Comparison of ENCODE assay signal across 19 mouse cellular contexts in the genomic region with DNA sequence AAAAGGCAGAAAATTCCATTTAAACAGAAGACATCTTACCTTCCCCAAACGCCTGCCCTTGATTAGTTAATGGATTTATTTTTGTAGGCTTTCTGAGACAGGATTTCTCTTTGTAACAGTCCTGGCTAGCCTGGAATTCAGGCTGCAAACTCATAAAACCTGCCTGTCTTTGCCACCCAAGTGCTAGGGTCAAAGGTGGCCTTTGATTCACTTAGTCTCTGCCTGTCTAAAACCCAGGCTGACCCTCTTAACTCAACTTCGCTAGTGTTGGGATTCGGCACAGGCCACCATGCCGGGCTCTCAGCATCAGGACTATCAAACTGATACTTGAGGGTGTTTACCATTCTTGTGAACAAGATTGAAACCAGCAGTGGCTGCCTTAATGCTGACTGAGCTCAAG. TPM values are rescaled to one million over a fixed set of nuclear protein-coding genes. Genes with fewer than 3 reads are reported as not detected.
DNase-seq lines count a peak whose midpoint lies in the region; ATAC-seq and TF ChIP-seq lines count a peak whose summit lies in the region.
"Had no signal": no experiment of that assay in that cellular context is flagged by ENCODE, and none has a peak within 500 bp of the region (broad histone marks: within the 10 kb centered on the region; RNA-seq: fewer than 3 reads in every experiment).

No protein-coding gene starts in this region.

- no peaks in the 10 kb centered on the region for H3K4me1 ChIP-seq in hindbrain, embryonic 11.5 days (replicated peaks; ENCODE audit: control insufficient read depth, insufficient read depth, low read length)
- H3K4me1 ChIP-seq in hindbrain, embryonic 16.5 days (ENCODE audit: control insufficient read depth, insufficient read depth, low read depth, low read length): no peaks in the 10 kb centered on the region
- 0 out of 2 replicates have a peak, but pooled peaks cover 4% of the 10 kb centered on the region for H3K4me1 ChIP-seq in embryonic facial prominence, embryonic 10.5 days
- H3K4me1 ChIP-seq in stomach, postnatal 0 days (replicated peaks; ENCODE audit: control insufficient read depth, insufficient read depth): no peaks in the 10 kb centered on the region
- H3K4me1 ChIP-seq: embryonic facial prominence, embryonic 12.5 days; forebrain, embryonic 15.5 days; heart, embryonic 13.5 days; hindbrain, embryonic 13.5 days had no signal

- no peak overlapping the region for H3K4me3 ChIP-seq in hindbrain, embryonic 11.5 days (ENCODE audit: low read depth, low read length)
- H3K4me3 ChIP-seq in hindbrain, embryonic 16.5 days (ENCODE audit: low read length): no peak overlapping the region
- no peak overlapping the region for H3K4me3 ChIP-seq in embryonic facial prominence, embryonic 10.5 days
- H3K4me3 ChIP-seq in stomach, postnatal 0 days (ENCODE audit: low read depth, low read length): no peak overlapping the region
- H3K4me3 ChIP-seq: embryonic facial prominence, embryonic 12.5 days; forebrain, embryonic 15.5 days; heart, embryonic 13.5 days; hindbrain, embryonic 13.5 days had no signal

- H3K27ac ChIP-seq in hindbrain, embryonic 11.5 days (ENCODE audit: low read depth, low read length): no peak overlapping the region
- no peak overlapping the region for H3K27ac ChIP-seq in hindbrain, embryonic 16.5 days (ENCODE audit: low read depth, low read length)
- H3K27ac ChIP-seq in embryonic facial prominence, embryonic 10.5 days (replicated peaks): no peak overlapping the region
- H3K27ac ChIP-seq in stomach, postnatal 0 days (replicated peaks): no peak overlapping the region
- H3K27ac ChIP-seq: embryonic facial prominence, embryonic 12.5 days; forebrain, embryonic 15.5 days; heart, embryonic 13.5 days; hindbrain, embryonic 13.5 days had no signal

- 70% methylated on average over 4 of the region's 4 CpGs for WGBS in hindbrain, embryonic 11.5 days
- WGBS in hindbrain, embryonic 16.5 days: 76% methylated on average over 4 of the region's 4 CpGs
- 55% methylated on average over 4 of the region's 4 CpGs for WGBS in embryonic facial prominence, embryonic 10.5 days
- WGBS in stomach, postnatal 0 days: 42% methylated on average over 4 of the region's 4 CpGs

- H3K27me3 ChIP-seq in hindbrain, embryonic 11.5 days (ENCODE audit: control insufficient read depth, insufficient read depth, low read length): no peaks in the 10 kb centered on the region
- no peaks in the 10 kb centered on the region for H3K27me3 ChIP-seq in hindbrain, embryonic 16.5 days (replicated peaks; ENCODE audit: control insufficient read depth, insufficient read depth, low read length)
- no peaks in the 10 kb centered on the region for H3K27me3 ChIP-seq in embryonic facial prominence, embryonic 10.5 days (replicated peaks; ENCODE audit: low read depth, poor library complexity, severe bottlenecking)
- no peaks in the 10 kb centered on the region for H3K27me3 ChIP-seq in stomach, postnatal 0 days (ENCODE audit: control insufficient read depth, insufficient read depth, low read length)
- H3K27me3 ChIP-seq: embryonic facial prominence, embryonic 12.5 days; forebrain, embryonic 15.5 days; heart, embryonic 13.5 days; hindbrain, embryonic 13.5 days had no signal

- peak; percentile 3 for DNase-seq in hindbrain, embryonic 11.5 days (ENCODE audit: low spot score)
- peak; percentile 69 for DNase-seq in embryo, embryonic 10.5 days (ENCODE audit: low spot score)
- peak; percentile 26 for DNase-seq in embryonic facial prominence, embryonic 10.5 days (ENCODE audit: low spot score)
- DNase-seq in yolk sac, embryonic 10.5 days (ENCODE audit: low spot score): peak; percentile 16
- no peak for DNase-seq in stomach, postnatal 0 days (ENCODE audit: low spot score)
- DNase-seq in right cerebral cortex, postnatal 14 days: no peak
- DNase-seq: adrenal gland, postnatal 14 days; cerebellum, adult 18-20 months; cerebellum, postnatal 10 days; gastrocnemius, postnatal 25 days; heart, adult 11 months; heart, postnatal 36 days had no signal

- TF ChIP-seq EP300 in stomach, postnatal 0 days (optimal IDR thresholded peaks at IDR 0.05): no peak

- H3K9ac ChIP-seq in hindbrain, embryonic 11.5 days (ENCODE audit: low read depth, low read length): no peak overlapping the region
- no peak overlapping the region for H3K9ac ChIP-seq in hindbrain, embryonic 16.5 days (ENCODE audit: low read depth, low read length)
- no peak overlapping the region for H3K9ac ChIP-seq in stomach, postnatal 0 days (ENCODE audit: low read length)
- H3K9ac ChIP-seq: embryonic facial prominence, embryonic 12.5 days; forebrain, embryonic 15.5 days; heart, embryonic 13.5 days; hindbrain, embryonic 13.5 days had no signal

- no peaks in the 10 kb centered on the region for H3K9me3 ChIP-seq in hindbrain, embryonic 11.5 days (ENCODE audit: control insufficient read depth, low read length)
- no peaks in the 10 kb centered on the region for H3K9me3 ChIP-seq in hindbrain, embryonic 16.5 days (ENCODE audit: control insufficient read depth, low read length)
- H3K9me3 ChIP-seq in embryonic facial prominence, embryonic 10.5 days: no peaks in the 10 kb centered on the region
- no peaks in the 10 kb centered on the region for H3K9me3 ChIP-seq in stomach, postnatal 0 days (ENCODE audit: control insufficient read depth, low read length)
- H3K9me3 ChIP-seq: embryonic facial prominence, embryonic 12.5 days; forebrain, embryonic 15.5 days; heart, embryonic 13.5 days; hindbrain, embryonic 13.5 days had no signal

- no peak for ATAC-seq in hindbrain, embryonic 11.5 days (ENCODE audit: low FRiP score)
- no peak for ATAC-seq in hindbrain, embryonic 16.5 days
- no peak for ATAC-seq in stomach, postnatal 0 days (ENCODE audit: low FRiP score, low TSS enrichment)
- ATAC-seq: activated CD4-positive, CD25-positive, alpha-beta regulatory T cell, adult 4 months; forebrain, embryonic 15.5 days; inflammation-experienced regulatory T-cells, adult 6 months had no signal

- H3K4me2 ChIP-seq in hindbrain, embryonic 11.5 days (replicated peaks; ENCODE audit: low read depth, low read length): no peak overlapping the region
- no peak overlapping the region for H3K4me2 ChIP-seq in hindbrain, embryonic 16.5 days (ENCODE audit: low read length)
- H3K4me2 ChIP-seq in stomach, postnatal 0 days (replicated peaks; ENCODE audit: low read depth): no peak overlapping the region
- H3K4me2 ChIP-seq: embryonic facial prominence, embryonic 12.5 days; forebrain, embryonic 15.5 days; heart, embryonic 13.5 days; hindbrain, embryonic 13.5 days had no signal

- no peaks in the 10 kb centered on the region for H3K36me3 ChIP-seq in hindbrain, embryonic 11.5 days (ENCODE audit: control insufficient read depth, insufficient read depth, low read length)
- no peaks in the 10 kb centered on the region for H3K36me3 ChIP-seq in hindbrain, embryonic 16.5 days (ENCODE audit: control insufficient read depth, insufficient read depth, low read length)
- no peaks in the 10 kb centered on the region for H3K36me3 ChIP-seq in embryonic facial prominence, embryonic 10.5 days (replicated peaks)
- no peaks in the 10 kb centered on the region for H3K36me3 ChIP-seq in stomach, postnatal 0 days (ENCODE audit: control insufficient read depth, insufficient read depth, low read length)
- H3K36me3 ChIP-seq: embryonic facial prominence, embryonic 12.5 days; forebrain, embryonic 15.5 days; heart, embryonic 13.5 days; hindbrain, embryonic 13.5 days had no signal

- no peak for TF ChIP-seq CTCF in stomach, postnatal 0 days (IDR thresholded peaks at IDR 0.05; ENCODE audit: low read depth)

RNA-seq across cellular contexts. Expression of a gene that starts 20.0 kb away (rescaled TPM):
- polyA plus RNA-seq in hindbrain, embryonic 11.5 days (2014; fragmentation: Nextera tagmentation; extraction: Ambion mirVana): 27.4 and 28.5 TPM in 2 replicates
- 5.0 and 5.5 TPM in 2 replicates for polyA plus RNA-seq in hindbrain, embryonic 16.5 days (2015; fragmentation: Nextera tagmentation; extraction: Ambion mirVana)
- 30.3 and 31.7 TPM in 2 replicates for polyA plus RNA-seq in embryonic facial prominence, embryonic 10.5 days (2016; fragmentation: Nextera tagmentation; extraction: Ambion mirVana)
- 3.4 and 4.4 TPM in 2 replicates for polyA plus RNA-seq in stomach, postnatal 0 days (2015; fragmentation: Nextera tagmentation; extraction: Ambion mirVana)

RNA-seq across cellular contexts. Expression of a gene that starts 38.0 kb away (rescaled TPM):
- polyA plus RNA-seq in hindbrain, embryonic 11.5 days (2014; fragmentation: Nextera tagmentation; extraction: Ambion mirVana): 78.4 and 80.7 TPM in 2 replicates
- 49.5 and 53.8 TPM in 2 replicates for polyA plus RNA-seq in hindbrain, embryonic 16.5 days (2015; fragmentation: Nextera tagmentation; extraction: Ambion mirVana)
- 70.4 and 75.4 TPM in 2 replicates for polyA plus RNA-seq in embryonic facial prominence, embryonic 10.5 days (2016; fragmentation: Nextera tagmentation; extraction: Ambion mirVana)
- polyA plus RNA-seq in stomach, postnatal 0 days (2015; fragmentation: Nextera tagmentation; extraction: Ambion mirVana): 50.7 and 57.8 TPM in 2 replicates

RNA-seq across cellular contexts. Expression of a gene that starts 56.4 kb away (rescaled TPM):
- 109 and 119 TPM in 2 replicates for polyA plus RNA-seq in hindbrain, embryonic 11.5 days (2014; fragmentation: Nextera tagmentation; extraction: Ambion mirVana)
- 154 and 160 TPM in 2 replicates for polyA plus RNA-seq in hindbrain, embryonic 16.5 days (2015; fragmentation: Nextera tagmentation; extraction: Ambion mirVana)
- polyA plus RNA-seq in embryonic facial prominence, embryonic 10.5 days (2016; fragmentation: Nextera tagmentation; extraction: Ambion mirVana): 60.7 and 66.2 TPM in 2 replicates
- polyA plus RNA-seq in stomach, postnatal 0 days (2015; fragmentation: Nextera tagmentation; extraction: Ambion mirVana): 49.3 and 63.3 TPM in 2 replicates

Comparison
In these comparisons a context has a peak if more than half of its experiments do, and no peak if none do; other contexts are left out.
1. DNase-seq: peak in hindbrain, embryonic 11.5 days (single experiment), embryo, embryonic 10.5 days (single experiment), embryonic facial prominence, embryonic 10.5 days (single experiment) and yolk sac, embryonic 10.5 days (single experiment); none in stomach, postnatal 0 days (single experiment) and right cerebral cortex, postnatal 14 days (single experiment).